Mouse (Mus musculus) heart, embryonic 13.5 days (tissue): ENCODE measurements around the gene Smpd3. TPM values are rescaled to one million over a fixed set of nuclear protein-coding genes. Genes with fewer than 3 reads are reported as not detected.
"Not testable (repeated sequence)": the region's sequence is repeated elsewhere in the genome, so short reads cannot be mapped to it uniquely, and the experiment has no call there.

Experiments
- ATAC-seq: fragments of 200-750 bp; cut with Nextera tagmentation; 2 replicates; pipeline ENCODE4 v1.8.0; 2017; ENCODE audit warnings: moderate TSS enrichment; ENCODE audit not compliant: insufficient number of reproducible peaks, low FRiP score, low TSS enrichment; ENCODE audit errors: extremely low read depth
- H3K27ac ChIP-seq: fragments of 300-500 bp; sonication (generic); replicated peaks from 2 replicates; pipeline ENCODE4 v1.5.1; 2015; ENCODE audit warnings: moderate library complexity, mild to moderate bottlenecking, inconsistent platforms
- H3K27me3 ChIP-seq: fragments of 300-500 bp; sonication (generic); replicated peaks from 2 replicates; pipeline ENCODE4 v1.6.1; 2015; ENCODE audit warnings: mild to moderate bottlenecking, inconsistent platforms
- H3K36me3 ChIP-seq: fragments of 300-500 bp; sonication (generic); 2 replicates; pipeline ENCODE4 v1.6.1; 2015; ENCODE audit warnings: mild to moderate bottlenecking, inconsistent platforms
- H3K4me1 ChIP-seq: fragments of 300-500 bp; sonication (generic); 2 replicates; pipeline ENCODE4 v1.6.1; 2015; ENCODE audit warnings: inconsistent platforms
- H3K4me2 ChIP-seq: fragments of 300-500 bp; sonication (generic); 2 replicates; pipeline ENCODE4 v1.6.1; 2015; ENCODE audit warnings: inconsistent platforms, mild to moderate bottlenecking, moderate library complexity
- H3K4me3 ChIP-seq: fragments of 300-500 bp; sonication (generic); 2 replicates; pipeline ENCODE4 v1.5.1; 2015; ENCODE audit warnings: moderate library complexity, mild to moderate bottlenecking, inconsistent platforms
- H3K9ac ChIP-seq: fragments of 300-500 bp; sonication (generic); 2 replicates; pipeline ENCODE4 v1.6.1; 2015; ENCODE audit warnings: inconsistent platforms, mild to moderate bottlenecking, moderate library complexity
- H3K9me3 ChIP-seq: fragments of 300-500 bp; sonication (generic); 2 replicates; pipeline ENCODE4 v1.6.1; 2016; ENCODE audit warnings: inconsistent platforms
- WGBS: fragments of 180-500 bp; shearing (Covaris S2); methylation state at CpG from one replicate; pipeline ENCODE4 v1.1.7; 2015; ENCODE audit warnings: mixed read lengths; 5-methylcytosine and 5-hydroxymethylcytosine counted together
- polyA plus RNA-seq: library from polyadenylated mRNA; unstranded; fragments of >200 nt; fragmentation: Nextera tagmentation; extraction: Ambion mirVana; gene quantifications from 2 replicates; pipeline ENCODE4 v1.2.1, GENCODE M21; 2015

Smpd3 gene
- polyA plus RNA-seq, 1 experiment from 2014 or later, result 2.0 TPM

DNA sequence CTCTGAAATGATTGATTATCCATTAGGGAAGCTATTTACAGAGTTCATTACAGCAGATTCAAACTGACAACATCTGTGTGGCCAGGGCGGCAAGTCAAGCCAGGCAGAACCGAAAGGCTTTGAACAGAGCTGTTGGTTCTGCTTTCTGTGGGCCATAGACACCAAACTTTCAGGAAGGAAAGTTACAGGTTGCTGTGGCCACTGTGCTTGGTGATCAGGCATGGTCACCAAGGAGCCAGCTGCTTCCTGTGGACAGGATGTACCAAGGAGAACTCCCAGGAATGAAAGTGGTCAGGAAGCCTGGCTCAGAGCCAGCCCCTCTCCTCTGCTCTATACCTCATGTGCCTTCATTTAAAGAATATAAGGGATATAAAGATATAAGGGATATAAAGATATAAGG, 30.2 kb downstream of the Smpd3 start:
- 73% methylated on average over 2 of the region's 2 CpGs for WGBS
- ATAC-seq, result no peak
- Histone ChIP-seq H3K4me3 (no peak overlapping the region), H3K4me2 (no peak overlapping the region), H3K9me3 (no peaks in the 10 kb centered on the region), H3K4me1 (peaks cover 18% of the 10 kb centered on the region; the same call in 1 of the 2 replicates), H3K36me3 (no peaks in the 10 kb centered on the region), H3K27ac (0 out of 2 replicates have a peak overlapping the region, but pooled peaks have one; percentile 15), H3K9ac (no peak overlapping the region), H3K27me3 (no peaks in the 10 kb centered on the region)

- not testable (repeated sequence) for H3K36me3 ChIP-seq, H3K9me3 ChIP-seq, H3K4me3 ChIP-seq, H3K9ac ChIP-seq, H3K27ac ChIP-seq, H3K27me3 ChIP-seq, ATAC-seq, H3K4me2 ChIP-seq
- WGBS, result 44% methylated on average over 2 of the region's 2 CpGs
- peaks cover 18% of the 10 kb centered on the region; the same call in 1 of the 2 replicates for H3K4me1 ChIP-seq
These were observed 31.0 kb downstream of the Smpd3 start for GRCm38 (mm10) chr8:106306711-106307248.

- Histone ChIP-seq H3K9ac (no peak overlapping the region), H3K9me3 (no peaks in the 10 kb centered on the region), H3K27ac (no peak overlapping the region), H3K36me3 (no peaks in the 10 kb centered on the region), H3K27me3 (no peaks in the 10 kb centered on the region), H3K4me2 (no peak overlapping the region), H3K4me1 (peaks cover 18% of the 10 kb centered on the region; the same call in 1 of the 2 replicates), H3K4me3 (no peak overlapping the region)
- WGBS, result 59% methylated on average over 1 of the region's 1 CpGs
- no peak for ATAC-seq
These were observed 31.7 kb downstream of the Smpd3 start for GRCm38 (mm10) chr8:106306076-106306475.

DNA sequence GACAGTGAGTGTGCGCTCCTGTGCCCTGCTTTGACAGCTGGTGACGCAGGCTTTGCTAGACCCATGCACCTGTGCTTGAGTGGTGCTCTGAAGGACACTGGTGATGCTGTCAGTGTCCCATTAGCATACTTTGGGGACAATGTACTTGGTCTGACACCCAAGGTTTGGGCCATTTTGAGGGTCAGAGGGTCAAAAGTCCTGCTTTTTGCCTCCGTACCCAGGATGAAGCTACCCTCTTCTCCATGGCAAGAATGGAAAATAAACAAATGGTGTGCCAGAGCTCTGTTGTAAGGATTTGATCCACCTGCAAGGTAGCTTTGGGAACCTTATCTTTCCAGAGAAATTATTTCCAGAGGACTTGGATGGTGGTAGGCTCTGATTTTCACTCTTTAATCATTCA, 32.5 kb downstream of the Smpd3 start:
- Histone ChIP-seq H3K4me3 (no peak overlapping the region), H3K27ac (no peak overlapping the region), H3K4me1 (peaks cover 21% of the 10 kb centered on the region), H3K36me3 (no peaks in the 10 kb centered on the region), H3K4me2 (no peak overlapping the region), H3K9me3 (no peaks in the 10 kb centered on the region), H3K9ac (no peak overlapping the region), H3K27me3 (no peaks in the 10 kb centered on the region)
- no peak for ATAC-seq
- 86% methylated on average over 3 of the region's 3 CpGs for WGBS

DNA sequence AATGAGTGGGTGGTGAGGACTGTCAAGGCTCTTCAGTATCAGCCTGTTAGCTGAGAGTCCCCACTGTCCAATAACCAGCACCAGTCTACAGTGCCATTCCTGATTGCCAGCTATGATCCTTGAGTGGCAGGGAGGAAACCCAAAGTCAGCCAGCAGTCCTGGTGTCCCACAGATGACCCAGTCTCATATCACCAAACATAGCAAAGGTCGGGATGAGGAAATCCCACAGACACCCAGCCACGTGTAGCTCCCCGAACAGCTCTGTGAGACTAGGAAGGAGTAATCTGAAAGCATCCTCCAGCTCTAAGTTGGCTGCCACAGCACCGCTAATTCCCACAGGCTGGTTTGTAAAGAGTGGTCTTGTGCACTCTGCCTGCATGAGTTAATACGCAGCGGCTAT, 33.5 kb downstream of the Smpd3 start:
- 49% methylated on average over 6 of the region's 6 CpGs for WGBS
- H3K4me3 ChIP-seq, result no peak overlapping the region
- H3K27me3 ChIP-seq, result no peaks in the 10 kb centered on the region
- no peak overlapping the region for H3K9ac ChIP-seq
- H3K27ac ChIP-seq, result no peak overlapping the region
- H3K4me1 ChIP-seq, result peaks cover 23% of the 10 kb centered on the region
- no peak for ATAC-seq
- H3K9me3 ChIP-seq, result no peaks in the 10 kb centered on the region
- no peaks in the 10 kb centered on the region for H3K36me3 ChIP-seq
- no peak overlapping the region for H3K4me2 ChIP-seq

- H3K36me3 ChIP-seq, result no peaks in the 10 kb centered on the region
- no peak overlapping the region for H3K4me2 ChIP-seq
- H3K27ac ChIP-seq, result peak overlapping the region; percentile 0; the same call in 1 of the 2 replicates
- H3K9me3 ChIP-seq, result no peaks in the 10 kb centered on the region
- H3K9ac ChIP-seq, result no peak overlapping the region
- H3K27me3 ChIP-seq, result no peaks in the 10 kb centered on the region
- 54% methylated on average over 9 of the region's 9 CpGs for WGBS
- H3K4me1 ChIP-seq, result peaks cover 32% of the 10 kb centered on the region
- H3K4me3 ChIP-seq, result no peak overlapping the region
- ATAC-seq, result no peak
These were observed 36.8 kb downstream of the Smpd3 start for GRCm38 (mm10) chr8:106300739-106301715.

DNA sequence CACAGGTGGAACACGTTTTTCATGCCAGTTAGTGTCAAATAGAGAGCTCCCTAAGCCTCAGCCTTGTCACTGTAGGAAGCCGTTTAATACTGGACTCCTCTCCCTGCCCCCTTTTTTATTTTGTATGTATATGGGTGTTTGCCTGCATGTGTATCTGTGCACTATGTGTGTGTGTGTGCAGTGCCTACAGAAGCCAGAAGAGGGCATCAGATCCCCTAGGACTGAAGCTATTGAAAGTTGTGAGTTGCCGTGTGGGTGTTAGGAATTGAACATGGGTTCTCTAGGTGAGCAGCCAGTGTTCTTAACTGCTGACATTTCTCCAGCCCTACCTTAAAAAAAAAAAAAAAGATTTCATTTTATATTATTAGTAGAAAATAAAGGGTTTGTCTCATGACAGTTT, 38.1 kb downstream of the Smpd3 start:
- H3K9me3 ChIP-seq, result no peaks in the 10 kb centered on the region
- WGBS, result 85% methylated on average over 3 of the region's 3 CpGs
- no peak for ATAC-seq
- no peaks in the 10 kb centered on the region for H3K36me3 ChIP-seq
- H3K27ac ChIP-seq, result no peak overlapping the region
- no peak overlapping the region for H3K9ac ChIP-seq
- H3K4me3 ChIP-seq, result no peak overlapping the region
- H3K4me1 ChIP-seq, result peaks cover 32% of the 10 kb centered on the region
- H3K4me2 ChIP-seq, result no peak overlapping the region
- H3K27me3 ChIP-seq, result no peaks in the 10 kb centered on the region

DNA sequence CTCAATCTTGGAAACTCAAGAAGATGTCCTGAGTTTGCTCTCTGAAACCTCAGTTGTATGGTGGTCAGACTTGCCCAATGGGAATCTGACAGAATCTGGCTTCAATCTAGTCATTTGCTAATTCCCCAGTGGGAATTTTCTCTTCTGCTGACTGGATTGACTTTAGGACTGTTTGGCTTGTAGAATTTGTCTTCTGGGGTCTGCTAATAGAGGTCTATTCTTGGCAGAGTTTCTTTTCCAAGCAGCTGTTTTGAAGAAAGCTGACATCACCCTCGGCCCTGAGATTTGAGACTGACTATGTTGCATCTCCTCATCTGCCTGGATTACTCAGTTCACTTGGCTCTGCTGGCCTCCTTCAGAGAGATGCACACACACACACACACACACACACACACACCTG, 38.9 kb downstream of the Smpd3 start:
- Histone ChIP-seq H3K4me1 (peaks cover 25% of the 10 kb centered on the region), H3K4me2 (no peak overlapping the region), H3K27ac (peak overlapping the region; percentile 65), H3K4me3 (no peak overlapping the region), H3K27me3 (no peaks in the 10 kb centered on the region), H3K9me3 (no peaks in the 10 kb centered on the region), H3K9ac (no peak overlapping the region), H3K36me3 (no peaks in the 10 kb centered on the region)
- ATAC-seq, result no peak
- WGBS, result 30% methylated on average over 1 of the region's 1 CpGs

DNA sequence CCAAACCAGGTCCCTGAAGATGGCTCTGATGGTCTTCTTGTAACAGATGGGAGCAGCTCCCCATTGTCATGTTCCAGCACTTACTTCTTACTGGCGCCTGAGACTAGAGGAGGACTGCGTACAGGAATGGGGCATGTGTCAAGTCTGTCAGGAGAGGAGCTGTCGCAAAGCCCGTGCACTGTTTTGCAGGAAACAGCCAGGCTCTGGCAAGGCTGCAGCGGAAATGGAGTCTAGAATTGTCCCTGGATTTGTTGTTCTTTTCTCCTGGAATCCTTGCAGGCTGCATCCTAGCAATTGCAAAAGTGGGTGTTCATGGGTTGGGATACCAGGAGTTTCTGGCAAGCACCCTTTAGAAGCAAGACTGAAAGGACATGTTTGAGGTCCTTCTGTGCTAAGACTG, 39.5 kb downstream of the Smpd3 start:
- no peaks in the 10 kb centered on the region for H3K36me3 ChIP-seq
- WGBS, result 34% methylated on average over 5 of the region's 5 CpGs
- ATAC-seq, result no peak
- H3K9ac ChIP-seq, result no peak overlapping the region
- peaks cover 23% of the 10 kb centered on the region for H3K4me1 ChIP-seq
- no peaks in the 10 kb centered on the region for H3K9me3 ChIP-seq
- no peak overlapping the region for H3K4me3 ChIP-seq
- peak overlapping the region; percentile 65 for H3K27ac ChIP-seq
- H3K4me2 ChIP-seq, result no peak overlapping the region
- H3K27me3 ChIP-seq, result no peaks in the 10 kb centered on the region

- Histone ChIP-seq H3K4me2 (no peak overlapping the region), H3K27me3 (no peaks in the 10 kb centered on the region), H3K27ac (no peak overlapping the region), H3K36me3 (no peaks in the 10 kb centered on the region), H3K9me3 (no peaks in the 10 kb centered on the region), H3K4me1 (peaks cover 2% of the 10 kb centered on the region; the same call in 1 of the 2 replicates), H3K9ac (no peak overlapping the region), H3K4me3 (no peak overlapping the region)
- ATAC-seq, result no peak
- WGBS, result 76% methylated on average over 20 of the region's 20 CpGs
These were observed 45.0 kb downstream of the Smpd3 start for GRCm38 (mm10) chr8:106292484-106293396.

DNA sequence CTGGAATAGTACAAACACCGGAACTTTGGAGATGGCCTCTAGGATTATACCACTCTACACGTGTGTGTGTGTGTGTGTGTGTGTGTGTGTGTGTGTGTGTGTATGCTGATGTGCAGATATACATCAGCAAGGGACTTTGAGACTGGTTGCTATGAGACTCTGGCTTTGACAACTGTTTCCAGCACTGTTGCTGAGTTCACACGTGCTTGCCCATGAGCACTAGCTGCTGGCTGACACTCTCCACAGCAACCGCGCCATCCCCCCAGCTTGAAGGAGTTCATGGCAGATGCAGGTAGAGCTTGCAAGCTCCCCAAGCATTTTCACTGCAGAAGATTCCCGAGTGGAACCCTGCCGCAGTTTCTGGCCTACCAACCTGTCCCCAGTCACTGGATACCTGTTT, 48.3 kb downstream of the Smpd3 start:
- ATAC-seq, result no peak
- H3K9me3 ChIP-seq, result no peaks in the 10 kb centered on the region
- H3K4me2 ChIP-seq, result no peak overlapping the region
- no peaks in the 10 kb centered on the region for H3K36me3 ChIP-seq
- H3K27ac ChIP-seq, result no peak overlapping the region
- H3K4me3 ChIP-seq, result no peak overlapping the region
- WGBS, result 46% methylated on average over 7 of the region's 7 CpGs
- H3K27me3 ChIP-seq, result no peaks in the 10 kb centered on the region
- no peaks in the 10 kb centered on the region for H3K4me1 ChIP-seq
- H3K9ac ChIP-seq, result no peak overlapping the region
